Mouse (Mus musculus) gastrocnemius, adult 8-10 months (tissue): ENCODE data around the gene Kntc1. TPM values are rescaled to one million over a fixed set of nuclear protein-coding genes. Genes with fewer than 3 reads are reported as not detected.
"Not testable (repeated sequence)": the region's sequence is repeated elsewhere in the genome, so short reads cannot be mapped to it uniquely, and the experiment has no call there.

Experiments
- DNase-seq, 2 experiments: peaks; one replicate each; pipeline ENCODE4 v3.0.0; 2022; ENCODE audit warnings: low spot score in 2 of 2
- total RNA-seq, 4 experiments: library from RNA; stranded (reverse); gene quantifications; 2 replicates each; pipeline ENCODE4 v1.2.4; 2022

Gene Kntc1
- under 1 TPM in 1 of 4 experiments, not detected in 3; 0.05 TPM for total RNA-seq

DNA sequence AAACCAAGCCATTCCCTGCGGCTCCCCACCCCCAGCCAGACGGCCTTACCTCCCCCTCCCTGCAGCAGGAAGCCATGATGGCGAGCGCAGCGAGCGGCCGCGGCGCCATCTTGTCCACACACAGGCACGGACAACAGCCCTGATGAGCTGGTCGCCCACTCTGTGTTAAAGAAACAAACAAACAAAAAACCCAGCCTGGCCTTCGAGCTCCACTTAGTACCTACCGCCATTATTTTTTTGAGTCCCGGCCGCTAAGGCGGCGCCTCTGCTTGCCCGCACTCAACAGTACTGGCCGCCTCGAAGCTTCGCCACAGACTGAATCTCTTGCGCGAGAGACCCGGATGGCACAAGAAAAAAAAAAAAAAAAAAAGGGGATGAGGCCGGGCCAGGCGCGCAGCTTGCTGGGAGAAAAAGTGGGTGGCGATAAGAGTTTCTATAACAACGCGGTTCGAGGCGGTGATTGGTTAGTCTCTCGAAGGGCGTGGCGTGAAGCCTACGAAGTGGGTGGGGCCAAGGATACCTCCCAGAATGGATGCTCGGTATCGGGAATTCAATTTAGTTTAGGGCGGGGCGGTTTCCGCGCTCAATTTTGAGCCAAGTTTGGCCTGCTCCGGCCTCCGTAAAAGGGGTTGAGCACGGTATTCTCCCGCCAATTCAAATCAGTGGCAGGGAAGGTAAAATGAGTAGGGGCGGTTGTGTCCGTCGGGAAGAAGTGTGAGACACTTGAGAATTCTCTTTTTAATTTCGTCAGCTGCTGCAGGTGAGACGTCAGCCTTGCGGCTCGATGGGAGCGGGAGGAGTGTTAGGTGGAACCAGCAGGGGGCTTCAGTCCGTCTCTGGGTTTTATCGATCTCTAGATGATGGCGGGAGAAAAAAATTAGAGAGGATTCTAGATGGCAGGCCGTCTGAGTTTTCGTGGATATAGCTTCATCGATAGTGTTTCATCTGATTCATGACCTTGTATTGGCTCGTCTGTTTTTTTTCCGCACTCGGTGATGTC, at the start of gene Kntc1, which contains the start of gene Rsrc2:
Gene Kntc1 (plus strand): TSS at position 652 of the 1,000 bp plus-strand sequence.
Gene Rsrc2 (minus strand): TSS at position 350 of the 1,000 bp plus-strand sequence.
- peak; percentile 98 to 99 for DNase-seq

DNA sequence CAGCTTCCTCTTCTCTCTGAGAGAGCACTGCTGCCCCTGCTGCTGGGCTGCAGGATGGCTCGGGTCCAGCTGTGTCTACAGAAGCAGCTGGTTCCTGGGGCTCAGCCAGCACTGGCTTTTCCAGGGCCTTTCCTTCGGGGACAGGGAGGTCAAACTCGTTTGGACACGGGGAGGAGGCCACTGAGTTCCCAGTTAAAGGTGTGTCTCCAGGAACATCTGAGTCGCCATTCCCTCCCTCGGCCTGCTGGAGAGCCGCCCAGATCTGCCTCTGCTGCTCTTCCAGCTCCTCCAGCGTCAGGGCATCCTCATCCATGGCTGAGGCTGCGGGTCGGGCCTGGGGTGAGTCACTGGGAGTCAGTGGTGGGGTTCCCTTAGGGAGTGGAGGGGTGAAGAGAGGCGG, 48.9 kb upstream of the Kntc1 start:
- peak; percentile 55 to 74 for DNase-seq

DNA sequence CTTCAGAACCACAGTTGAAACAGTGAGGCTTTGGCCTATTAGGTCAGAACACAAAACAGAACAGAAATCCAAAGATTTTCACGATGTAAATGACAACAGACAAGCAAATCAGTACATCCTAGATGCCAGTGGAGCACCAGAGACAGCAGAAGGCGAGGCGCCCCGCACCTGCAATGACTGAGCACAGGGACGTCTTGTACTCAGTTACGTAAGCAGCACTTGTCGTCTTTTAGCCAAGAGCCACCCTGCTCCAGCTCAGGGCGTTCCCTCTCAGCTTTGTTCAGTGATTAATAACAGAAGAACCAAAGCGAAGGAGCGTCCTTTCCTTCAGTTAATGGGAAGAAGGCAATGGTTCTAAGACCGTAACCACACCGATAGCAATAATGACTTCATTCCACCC, 40.9 kb upstream of the Kntc1 start:
- DNase-seq = peak in 1 of 2 experiments; percentile 8

DNA sequence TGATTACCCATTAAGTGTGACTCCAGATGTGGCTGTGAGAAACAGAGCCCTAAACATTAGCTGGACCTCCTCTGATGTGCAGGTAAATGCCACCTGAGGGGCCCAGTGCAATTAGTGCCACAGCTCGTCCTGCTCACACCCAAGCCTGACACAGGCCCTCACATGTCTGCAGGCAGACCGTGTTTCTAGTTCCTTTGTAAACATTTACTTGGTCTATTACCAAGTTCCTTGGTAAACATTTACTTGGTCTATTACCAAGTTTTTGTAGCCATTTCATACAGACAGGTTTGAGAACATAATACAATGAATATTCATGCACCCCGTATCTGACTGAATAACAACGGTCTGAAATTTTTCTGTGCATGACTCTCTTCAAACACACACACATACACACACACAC, 39.9 kb upstream of the Kntc1 start:
- DNase-seq = no peak

DNA sequence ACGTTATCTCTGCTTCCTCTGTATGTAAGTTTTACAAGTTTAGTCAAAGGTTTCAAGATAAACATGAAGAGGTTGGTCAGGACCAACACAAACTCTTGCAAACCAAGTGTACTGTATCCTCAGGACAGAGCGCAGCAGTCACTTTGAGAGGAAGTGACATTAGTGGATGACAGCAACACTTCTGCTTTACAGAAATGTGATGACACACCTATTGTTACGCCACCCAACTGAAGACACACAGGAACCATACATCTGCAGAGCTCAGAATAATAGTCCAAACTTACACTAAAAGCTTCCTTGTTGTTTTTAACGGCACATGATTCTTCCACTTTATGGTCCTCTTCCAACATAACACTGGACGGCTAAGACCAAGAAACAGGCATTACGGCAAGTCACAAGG, 35.7 kb upstream of the Kntc1 start:
- no peak for DNase-seq

DNA sequence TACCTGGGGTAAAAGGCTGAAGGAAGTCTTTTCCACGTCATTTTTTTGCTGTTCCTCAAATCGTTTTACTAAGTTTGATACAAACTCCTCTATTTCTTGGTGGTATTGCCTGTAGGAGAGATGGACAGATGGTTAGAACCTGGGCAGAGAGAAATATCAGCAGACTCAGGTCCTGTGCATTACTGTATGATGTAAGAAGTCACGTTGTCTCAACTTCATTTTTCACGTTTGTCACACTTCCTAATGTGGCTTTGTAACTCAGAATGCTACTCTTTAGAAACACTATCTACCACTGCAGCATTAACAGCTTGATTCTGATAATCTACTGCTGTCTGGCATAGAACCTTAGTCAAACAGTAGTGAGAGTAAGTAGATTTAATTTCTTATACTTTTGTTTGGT, 34.9 kb upstream of the Kntc1 start:
- no peak for DNase-seq

DNA sequence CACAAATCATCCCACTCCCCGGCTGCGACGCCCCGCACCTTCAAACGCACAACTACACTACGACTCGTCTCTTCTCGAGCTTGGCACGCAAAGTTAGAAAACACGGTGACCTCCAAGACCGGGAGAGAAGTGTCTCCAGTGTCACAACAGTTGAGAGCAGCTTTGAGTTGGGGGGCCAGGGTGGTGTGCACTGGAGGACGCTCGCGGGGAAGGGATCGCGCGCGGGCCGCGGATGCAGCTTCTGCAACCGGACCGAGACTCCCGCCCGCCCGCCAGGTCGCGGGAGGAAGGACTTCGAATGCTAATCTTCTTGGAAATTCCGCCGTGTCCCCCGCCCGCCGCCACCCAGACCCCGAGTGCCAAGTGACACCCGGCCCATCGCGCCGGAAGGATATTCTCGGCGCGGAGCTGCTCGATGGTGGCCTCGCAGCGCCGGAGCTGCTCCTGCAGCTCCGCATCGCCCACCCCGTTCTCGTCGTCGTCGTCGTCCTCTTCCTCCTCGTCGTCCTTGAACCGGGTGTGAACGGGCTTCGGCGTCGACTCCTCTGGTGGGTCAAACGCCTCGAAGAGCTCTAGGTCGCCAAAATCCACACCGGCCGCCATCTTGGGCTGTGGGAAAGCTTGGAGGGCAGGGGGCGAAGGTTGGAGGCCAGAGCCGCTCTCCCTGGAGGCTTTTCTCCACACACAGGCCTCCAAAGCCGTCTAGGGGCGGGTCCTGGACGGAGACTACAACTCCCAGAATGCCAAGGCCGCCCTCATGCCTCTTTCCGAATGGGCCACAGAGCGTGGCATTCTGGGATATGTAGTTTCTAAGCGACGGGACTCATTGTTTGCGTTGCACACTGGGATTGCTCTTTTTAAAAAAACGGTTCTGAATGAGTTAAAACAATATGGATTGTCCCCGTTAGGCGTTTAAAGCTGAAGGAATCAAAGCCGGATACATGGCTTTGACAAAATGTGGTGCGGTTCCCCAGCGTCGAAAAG, 28.9 kb upstream of the Kntc1 start, which contains the start of gene Zcchc8:
Gene Zcchc8 (minus strand): TSS at position 773 of the 984 bp plus-strand sequence.
- peak; percentile 92 to 94 for DNase-seq

DNA sequence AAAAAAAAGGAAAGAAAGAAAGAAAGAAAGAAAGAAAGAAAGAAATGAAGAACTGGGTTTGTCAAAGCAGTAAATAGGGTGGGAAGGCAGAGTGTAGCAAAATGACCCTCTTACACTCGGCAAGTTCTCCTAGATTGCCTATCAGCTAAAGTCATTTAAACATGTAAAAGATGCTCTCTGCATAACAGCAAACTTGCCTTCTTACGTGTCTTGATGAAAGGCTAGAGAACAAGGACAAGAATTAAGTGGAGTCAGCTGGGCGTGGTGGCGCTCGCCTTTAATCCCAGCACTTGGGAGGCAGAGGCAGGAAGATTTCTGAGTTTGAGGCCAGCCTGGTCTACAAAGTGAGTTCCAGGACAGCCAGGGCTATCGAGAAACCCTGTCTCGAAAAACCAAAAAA, 25.7 kb upstream of the Kntc1 start:
- DNase-seq = not testable (repeated sequence)

DNA sequence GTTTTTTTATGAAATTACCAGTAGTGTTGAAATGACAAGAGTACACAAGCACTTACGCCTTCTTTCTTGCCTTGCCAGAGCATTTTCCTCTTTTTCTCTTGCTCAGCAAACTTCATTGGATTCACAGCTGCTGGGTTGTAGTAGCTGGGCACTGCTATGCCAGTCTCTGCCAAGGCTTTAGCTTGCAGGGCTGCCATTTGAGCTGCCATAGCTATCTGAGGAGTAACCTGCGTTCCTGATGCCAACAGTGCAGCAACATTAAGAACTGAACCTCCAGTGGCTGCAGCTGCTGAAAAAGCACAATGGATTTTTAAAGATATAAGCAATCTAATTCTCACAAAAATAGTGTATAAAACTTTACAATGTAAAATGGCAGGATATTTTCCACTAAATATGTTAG, 18.5 kb upstream of the Kntc1 start:
- DNase-seq = peak in 1 of 2 experiments; percentile 22

DNA sequence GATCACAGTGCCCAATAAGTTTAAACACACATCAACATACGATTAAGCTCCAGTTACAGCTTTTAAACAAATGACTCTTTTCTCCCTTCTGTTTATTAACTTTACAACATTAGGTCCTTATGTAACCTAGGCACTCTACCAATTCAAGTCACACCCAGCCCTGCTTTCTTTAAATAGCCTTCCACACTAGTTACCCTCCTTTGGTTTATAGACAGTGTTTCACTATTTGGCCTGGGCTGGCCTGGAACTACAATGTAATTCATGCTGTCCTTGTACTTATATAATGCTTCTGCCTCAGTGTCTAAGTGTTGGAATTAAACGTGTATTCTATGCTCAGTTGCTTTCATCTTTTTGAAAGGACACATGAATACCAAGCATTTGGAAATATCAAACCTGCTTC, 5.2 kb upstream of the Kntc1 start:
- no peak for DNase-seq

DNA sequence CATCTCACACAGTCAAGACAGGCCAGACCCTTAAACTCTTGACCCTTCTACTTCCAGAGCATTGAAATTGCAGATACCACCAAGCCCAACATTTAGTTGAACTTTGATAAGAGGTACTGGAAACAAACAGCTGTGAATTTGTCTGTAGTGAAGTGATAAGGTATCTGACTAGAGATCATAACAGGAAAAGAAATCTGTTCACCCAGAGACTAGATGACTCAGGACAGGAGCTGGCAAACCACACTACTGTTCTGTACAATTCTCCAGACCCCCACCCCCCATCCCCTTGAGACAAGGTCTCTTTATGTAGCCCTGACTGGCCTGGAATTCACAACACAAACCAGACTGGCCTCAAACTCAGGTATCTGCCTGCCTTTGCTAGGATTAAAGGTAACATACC, 3.3 kb upstream of the Kntc1 start:
- DNase-seq = no peak

DNA sequence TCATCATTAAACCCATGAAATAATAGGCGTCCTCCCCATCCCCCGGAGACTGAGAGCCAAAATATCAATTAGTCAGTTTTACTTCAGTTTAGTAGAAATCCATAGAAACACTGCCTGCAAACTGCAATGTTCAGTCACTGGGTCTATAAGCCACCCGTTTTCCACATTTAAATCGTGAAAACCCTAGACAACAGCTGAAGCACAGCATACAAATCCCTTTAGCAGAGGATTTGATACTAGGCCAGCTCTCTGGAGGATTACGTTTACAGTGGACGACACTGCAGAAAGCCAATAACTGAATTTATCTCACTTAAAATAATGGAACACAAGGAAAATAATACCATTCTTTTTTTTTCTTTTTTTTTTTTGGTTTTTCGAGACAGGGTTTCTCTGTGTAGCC, 1.9 kb upstream of the Kntc1 start:
- DNase-seq = no peak

DNA sequence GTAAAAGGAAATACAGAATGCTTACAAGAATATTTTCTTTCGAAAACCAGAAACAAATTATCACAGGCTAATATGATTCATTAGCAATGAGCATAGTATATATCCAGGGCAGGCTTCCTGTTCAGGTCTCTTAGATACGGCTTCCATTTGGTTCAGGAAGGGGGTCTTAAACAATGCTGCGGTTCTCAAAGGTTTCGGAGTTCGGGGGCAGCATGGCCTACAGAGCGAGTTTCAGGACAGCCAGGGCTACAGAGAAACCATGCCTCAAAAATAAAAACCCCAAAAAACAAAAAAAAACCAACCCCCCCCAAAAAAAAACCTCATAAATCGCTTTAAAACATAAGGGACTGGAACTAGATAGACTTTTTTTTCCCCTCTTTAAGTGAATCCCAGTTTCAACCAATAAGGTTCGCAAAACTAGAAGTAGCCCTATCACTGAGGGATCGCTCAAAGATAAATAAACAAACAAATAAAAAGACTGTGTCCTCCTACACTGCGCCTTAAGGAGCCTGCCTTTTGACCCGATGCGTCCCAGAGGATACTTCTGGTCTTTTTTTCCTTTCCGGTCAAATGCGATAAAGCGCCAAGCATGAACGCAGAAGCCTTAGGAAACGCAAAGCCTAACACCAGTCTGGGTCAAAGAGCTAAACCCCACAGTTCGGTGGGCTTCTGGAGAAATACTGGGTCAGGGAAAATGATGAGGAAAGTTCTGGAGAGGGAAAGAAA, 1.0 kb upstream of the Kntc1 start:
- no peak for DNase-seq

DNA sequence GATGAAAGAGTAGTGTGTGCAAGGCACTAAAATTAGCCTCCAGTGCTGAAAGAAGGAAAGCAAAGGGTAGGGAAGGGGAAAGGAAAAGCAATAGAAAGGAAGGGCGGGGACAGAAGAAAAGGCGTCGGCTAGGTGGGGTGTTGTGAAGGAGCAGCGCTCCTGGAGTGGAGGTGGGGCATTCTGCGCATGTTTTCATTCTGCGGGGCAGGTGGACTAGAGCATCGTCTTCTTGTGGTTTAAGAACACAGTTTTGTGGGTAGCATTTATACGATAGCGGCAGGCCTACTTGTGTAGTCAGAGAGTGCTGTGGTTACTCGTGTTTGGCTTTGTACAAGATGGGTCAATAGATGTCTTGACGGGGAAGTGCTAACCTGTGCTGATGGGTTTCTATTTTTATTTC, 16.0 kb downstream of the Kntc1 start:
- no peak for DNase-seq

DNA sequence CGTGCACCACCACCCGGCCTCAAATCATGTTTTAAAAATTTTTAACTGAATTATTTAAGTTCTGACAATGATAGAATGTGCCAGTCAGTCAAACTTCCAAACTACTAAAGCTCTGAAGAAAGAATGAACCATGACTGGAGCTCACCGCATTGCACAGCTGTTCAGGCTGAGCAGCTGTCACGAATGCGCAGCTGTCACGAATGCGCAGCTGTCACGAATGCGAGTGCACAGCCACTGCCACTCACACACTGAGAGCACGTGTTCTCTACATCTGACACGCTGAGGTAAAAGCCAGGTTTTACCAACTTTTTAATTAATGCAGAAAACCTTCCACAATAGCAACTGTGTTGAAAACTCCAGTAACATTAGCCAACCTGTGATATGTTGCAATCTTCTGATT, 16.9 kb downstream of the Kntc1 start:
- not testable (repeated sequence) for DNase-seq

DNA sequence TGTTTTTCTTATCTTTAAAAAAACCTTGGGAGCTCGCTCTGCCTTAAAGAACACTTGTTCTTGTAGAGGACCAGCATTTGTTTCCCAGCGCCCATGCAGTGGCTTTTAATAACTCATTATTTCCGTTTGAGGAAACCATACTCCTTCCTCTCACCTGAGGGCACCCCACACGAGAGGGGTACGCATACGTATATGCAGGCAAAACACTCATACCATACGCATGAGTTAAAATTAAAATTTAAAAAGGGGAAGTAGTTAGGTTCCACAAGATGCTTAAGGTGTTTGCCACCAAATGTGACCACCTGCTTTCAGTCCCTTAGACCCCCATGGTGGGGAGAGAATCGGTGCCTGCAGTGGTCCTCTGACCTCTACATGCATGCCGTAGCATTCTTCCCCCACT, 23.9 kb downstream of the Kntc1 start:
- no peak for DNase-seq

DNA sequence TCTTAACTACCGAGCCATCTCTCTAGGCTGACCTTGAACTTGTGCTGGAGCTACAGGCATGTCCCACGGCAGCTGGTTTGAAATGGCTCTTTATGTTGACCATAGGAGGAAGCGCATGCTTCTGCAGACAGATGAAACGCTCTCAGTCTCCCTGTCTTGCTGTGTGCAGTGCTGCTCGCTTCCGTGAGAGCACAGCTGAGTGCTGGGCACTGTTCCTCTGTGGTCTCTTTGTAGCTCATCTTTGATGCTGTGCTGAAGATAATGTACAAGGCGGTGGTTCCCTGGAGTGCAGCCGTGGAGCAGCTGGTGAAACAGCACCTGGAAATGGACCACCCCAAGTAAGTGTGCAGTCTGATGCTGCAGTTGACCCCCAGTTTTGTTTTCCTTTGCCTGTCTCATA, 31.2 kb downstream of the Kntc1 start:
- DNase-seq = no peak

DNA sequence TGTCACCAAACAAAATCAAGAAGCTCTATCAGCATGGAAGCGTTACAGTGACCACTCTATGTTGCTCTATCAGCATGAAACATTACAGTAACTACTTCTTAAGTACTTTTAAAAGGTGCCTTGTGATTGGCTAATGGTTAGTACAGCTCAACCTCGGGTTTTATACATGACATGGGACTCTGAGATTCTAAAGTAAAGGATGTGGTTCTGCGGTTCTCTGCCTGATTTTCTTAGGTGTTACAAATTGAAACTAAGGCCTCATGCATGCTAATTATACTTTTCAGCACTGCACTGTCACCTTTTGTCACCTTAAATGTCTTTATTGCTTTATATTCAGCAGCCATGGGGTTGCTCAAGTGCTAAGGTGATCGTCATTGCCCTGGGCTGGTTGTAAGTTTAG, 32.3 kb downstream of the Kntc1 start:
- DNase-seq = no peak

DNA sequence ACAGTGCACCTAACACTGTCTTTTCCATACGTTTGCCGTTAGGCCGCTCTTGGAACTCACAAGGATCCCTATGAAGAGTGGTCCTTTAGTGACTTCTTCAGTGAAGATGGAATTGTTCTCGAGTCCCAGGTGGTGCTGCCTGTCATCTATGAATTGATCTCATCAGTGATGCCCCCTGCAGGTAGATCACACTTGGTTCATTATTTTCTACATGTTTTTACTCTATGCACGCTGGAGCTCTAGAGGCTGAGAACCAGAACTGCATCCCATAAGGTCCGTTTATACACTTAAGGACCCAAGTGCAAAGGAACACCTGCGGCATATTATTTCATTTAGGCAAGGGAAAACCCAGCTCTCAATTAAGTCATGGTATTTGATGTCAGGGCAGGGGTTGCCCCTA, 39.5 kb downstream of the Kntc1 start:
- DNase-seq = no peak

DNA sequence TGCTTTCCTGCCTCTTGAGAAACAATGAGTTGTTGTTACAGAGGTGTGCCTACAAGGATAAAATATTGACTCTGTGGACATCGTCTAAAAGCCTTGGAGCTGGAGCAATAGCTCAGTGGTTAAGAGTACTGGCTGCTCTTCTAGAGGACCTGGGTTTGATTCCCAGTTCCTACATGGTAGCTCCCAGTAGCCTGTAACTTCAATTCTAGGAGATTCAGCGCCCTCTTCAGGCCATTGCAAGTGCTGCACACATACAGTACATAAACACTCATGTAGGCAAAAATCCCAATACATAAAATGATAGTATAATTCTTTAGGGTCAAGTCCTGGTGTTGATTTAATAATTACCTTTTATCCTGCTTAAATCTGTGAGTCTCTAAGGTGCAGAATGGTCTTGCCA, 43.6 kb downstream of the Kntc1 start:
- DNase-seq = no peak

DNA sequence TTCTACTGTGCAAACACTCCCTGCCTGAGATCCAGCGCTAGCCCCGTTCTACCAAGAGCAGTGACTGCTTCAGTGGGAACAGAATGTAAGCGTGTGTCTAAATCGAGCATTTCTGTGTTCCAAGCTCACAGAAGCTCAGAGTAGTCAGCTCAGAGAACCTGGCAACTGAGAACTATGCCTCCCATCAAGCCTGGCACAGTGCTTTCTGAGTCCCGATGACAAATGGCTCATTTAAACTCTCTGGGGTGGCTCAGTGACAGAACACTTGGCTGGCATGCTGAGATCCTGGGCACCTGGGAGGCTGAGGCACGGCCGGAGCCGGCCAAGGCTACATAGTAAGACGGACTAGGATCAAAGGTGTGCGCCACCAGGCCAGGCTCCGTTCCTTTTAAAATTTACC, 56.8 kb downstream of the Kntc1 start:
- no peak for DNase-seq
